ENCODE assay signal across 22 mouse cellular contexts in the genomic region with DNA sequence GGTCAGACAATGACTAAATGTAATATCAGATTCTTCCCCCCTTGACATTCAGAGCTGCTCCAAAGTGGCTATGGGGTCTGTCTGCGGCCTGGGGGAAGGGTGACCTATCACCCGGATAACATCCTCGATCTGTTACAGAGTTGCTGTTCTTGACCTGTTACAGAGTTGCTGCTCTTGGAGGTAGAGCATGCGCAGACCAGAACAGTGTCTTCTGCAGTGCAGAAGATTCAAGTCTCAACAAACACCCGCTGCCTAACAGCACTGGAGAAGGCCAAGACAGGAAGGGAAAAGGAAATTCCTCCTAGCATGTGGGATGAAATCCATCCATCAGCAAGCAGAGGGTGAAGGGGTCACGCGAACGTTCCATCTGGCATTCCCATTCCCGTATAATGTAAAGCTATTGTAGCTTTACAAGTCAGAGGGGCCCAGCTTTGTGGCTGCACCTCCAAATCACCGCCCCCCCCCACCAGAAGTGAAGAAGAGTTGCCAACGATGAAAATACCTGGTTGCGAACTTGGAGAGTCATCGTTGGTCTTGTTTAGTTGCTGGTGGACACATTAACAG.
DNase-seq lines count a peak whose midpoint lies in the region; ATAC-seq lines count a peak whose summit lies in the region.
"Had no signal": no experiment of that assay in that cellular context is flagged by ENCODE, and none has a peak within 500 bp of the region (broad histone marks: within the 10 kb centered on the region; RNA-seq: fewer than 3 reads in every experiment).

No protein-coding gene starts in this region.

- H3K9ac ChIP-seq in forebrain, embryonic 13.5 days, result no peak overlapping the region
- H3K9ac ChIP-seq in midbrain, embryonic 13.5 days (replicated peaks), result no peak overlapping the region
- H3K9ac ChIP-seq in embryonic facial prominence, embryonic 15.5 days, result no peak overlapping the region
- H3K9ac ChIP-seq: embryonic facial prominence, embryonic 12.5 days; hindbrain, embryonic 12.5 days; liver, embryonic 14.5 days had no signal

- H3K27ac ChIP-seq in forebrain, embryonic 13.5 days, result peak overlapping the region; percentile 49
- H3K27ac ChIP-seq in forebrain, embryonic 10.5 days, result no peak overlapping the region
- peak overlapping the region; percentile 59; the same call in 1 of the 2 replicates for H3K27ac ChIP-seq in midbrain, embryonic 10.5 days (replicated peaks)
- H3K27ac ChIP-seq in midbrain, embryonic 13.5 days, result no peak overlapping the region
- 0 out of 2 replicates have a peak overlapping the region, but pooled peaks have one; percentile 17 for H3K27ac ChIP-seq in embryonic facial prominence, embryonic 15.5 days (replicated peaks)
- H3K27ac ChIP-seq: embryonic facial prominence, embryonic 12.5 days; hindbrain, embryonic 12.5 days; left cerebral cortex, adult 2 months; liver, embryonic 14.5 days had no signal

- WGBS in forebrain, embryonic 13.5 days, result 91% methylated on average over 13 of the region's 13 CpGs
- 89% methylated on average over 13 of the region's 13 CpGs for WGBS in forebrain, embryonic 10.5 days
- WGBS in midbrain, embryonic 10.5 days, result 88% methylated on average over 13 of the region's 13 CpGs
- WGBS in midbrain, embryonic 13.5 days, result 90% methylated on average over 13 of the region's 13 CpGs
- WGBS in embryonic facial prominence, embryonic 15.5 days, result 70% methylated on average over 13 of the region's 13 CpGs

- H3K27me3 ChIP-seq in forebrain, embryonic 13.5 days, result no peaks in the 10 kb centered on the region
- peaks cover 14% of the 10 kb centered on the region; the same call in 1 of the 2 replicates for H3K27me3 ChIP-seq in forebrain, embryonic 10.5 days (ENCODE audit: poor library complexity, severe bottlenecking)
- no peaks in the 10 kb centered on the region for H3K27me3 ChIP-seq in midbrain, embryonic 10.5 days (ENCODE audit: low read depth, poor library complexity, severe bottlenecking)
- H3K27me3 ChIP-seq in midbrain, embryonic 13.5 days, result no peaks in the 10 kb centered on the region
- no peaks in the 10 kb centered on the region for H3K27me3 ChIP-seq in embryonic facial prominence, embryonic 15.5 days
- H3K27me3 ChIP-seq: embryonic facial prominence, embryonic 12.5 days; hindbrain, embryonic 12.5 days; Patski had no signal

- no peak for DNase-seq in forebrain, embryonic 10.5 days (ENCODE audit: extremely low spot score, low spot score)
- no peak for DNase-seq in midbrain, embryonic 10.5 days (ENCODE audit: low spot score)
- peak; percentile 70 for DNase-seq in mesoderm, embryonic 11.5 days (ENCODE audit: low read depth, low spot score)
- DNase-seq in urinary bladder, postnatal 36 days (ENCODE audit: low spot score in 2 of 2), result no peak
- DNase-seq: adrenal gland, postnatal 10 days; cerebellum, adult 9-11 months; heart, postnatal 10 days; kidney, adult 9 months; kidney, postnatal 36 days; lung, postnatal 36 days had no signal

- no peak overlapping the region for H3K4me2 ChIP-seq in forebrain, embryonic 13.5 days
- no peak overlapping the region for H3K4me2 ChIP-seq in midbrain, embryonic 13.5 days (replicated peaks)
- 0 out of 2 replicates have a peak overlapping the region, but pooled peaks have one; percentile 19 for H3K4me2 ChIP-seq in embryonic facial prominence, embryonic 15.5 days (replicated peaks)
- H3K4me2 ChIP-seq: embryonic facial prominence, embryonic 12.5 days; heart, embryonic 11.5 days; hindbrain, embryonic 12.5 days had no signal

- H3K4me1 ChIP-seq in forebrain, embryonic 13.5 days, result peaks cover 32% of the 10 kb centered on the region
- H3K4me1 ChIP-seq in forebrain, embryonic 10.5 days, result peaks cover 48% of the 10 kb centered on the region
- H3K4me1 ChIP-seq in midbrain, embryonic 10.5 days, result peaks cover 44% of the 10 kb centered on the region
- H3K4me1 ChIP-seq in midbrain, embryonic 13.5 days (replicated peaks), result peaks cover 22% of the 10 kb centered on the region
- H3K4me1 ChIP-seq in embryonic facial prominence, embryonic 15.5 days, result peaks cover 50% of the 10 kb centered on the region

- no peak for ATAC-seq in forebrain, embryonic 13.5 days
- ATAC-seq in midbrain, embryonic 13.5 days, result no peak
- ATAC-seq in embryonic facial prominence, embryonic 15.5 days (ENCODE audit: insufficient number of reproducible peaks, low FRiP score, low TSS enrichment, low read depth), result no peak
- ATAC-seq: activated CD4-positive, CD25-positive, alpha-beta regulatory T cell, adult 4 months; CD4-positive, CD25-positive, alpha-beta regulatory T cell, adult 4 months; inflammation-experienced regulatory T-cells, adult 6 months; Patski had no signal

- no peaks in the 10 kb centered on the region for H3K9me3 ChIP-seq in forebrain, embryonic 13.5 days (replicated peaks)
- H3K9me3 ChIP-seq in forebrain, embryonic 10.5 days, result no peaks in the 10 kb centered on the region
- no peaks in the 10 kb centered on the region for H3K9me3 ChIP-seq in midbrain, embryonic 10.5 days (replicated peaks)
- H3K9me3 ChIP-seq in midbrain, embryonic 13.5 days, result no peaks in the 10 kb centered on the region
- H3K9me3 ChIP-seq in embryonic facial prominence, embryonic 15.5 days (replicated peaks), result no peaks in the 10 kb centered on the region
- H3K9me3 ChIP-seq: embryonic facial prominence, embryonic 12.5 days; hindbrain, embryonic 12.5 days had no signal

- no peak overlapping the region for H3K4me3 ChIP-seq in forebrain, embryonic 13.5 days
- no peak overlapping the region for H3K4me3 ChIP-seq in forebrain, embryonic 10.5 days
- no peak overlapping the region for H3K4me3 ChIP-seq in midbrain, embryonic 10.5 days
- no peak overlapping the region for H3K4me3 ChIP-seq in midbrain, embryonic 13.5 days (replicated peaks)
- H3K4me3 ChIP-seq in embryonic facial prominence, embryonic 15.5 days (replicated peaks), result no peak overlapping the region
- H3K4me3 ChIP-seq: embryonic facial prominence, embryonic 12.5 days; hindbrain, embryonic 12.5 days; left cerebral cortex, adult 2 months had no signal

- H3K36me3 ChIP-seq in forebrain, embryonic 13.5 days (ENCODE audit: poor library complexity, severe bottlenecking), result no peaks in the 10 kb centered on the region
- H3K36me3 ChIP-seq in forebrain, embryonic 10.5 days (replicated peaks), result no peaks in the 10 kb centered on the region
- H3K36me3 ChIP-seq in midbrain, embryonic 10.5 days, result no peaks in the 10 kb centered on the region
- no peaks in the 10 kb centered on the region for H3K36me3 ChIP-seq in midbrain, embryonic 13.5 days
- no peaks in the 10 kb centered on the region for H3K36me3 ChIP-seq in embryonic facial prominence, embryonic 15.5 days
- H3K36me3 ChIP-seq: embryonic facial prominence, embryonic 12.5 days; hindbrain, embryonic 12.5 days had no signal

Comparison
In these comparisons a context has a peak if more than half of its experiments do, and no peak if none do; other contexts are left out.
1. H3K27ac ChIP-seq: peak in forebrain, embryonic 13.5 days (single experiment), midbrain, embryonic 10.5 days (single experiment) and embryonic facial prominence, embryonic 15.5 days (single experiment); none in forebrain, embryonic 10.5 days (single experiment) and midbrain, embryonic 13.5 days (single experiment).